Mouse (Mus musculus) stomach, embryonic 14.5 days (tissue): ENCODE measurements around the gene Iglon5. TPM values are rescaled to one million over a fixed set of nuclear protein-coding genes. Genes with fewer than 3 reads are reported as not detected.
A peak's percentile ranks its signal among the peaks of the same experiment; 100 is the strongest.

Experiments used
- ATAC-seq: fragments of 200-750 bp; cut with Nextera tagmentation; 2 replicates; pipeline ENCODE4 v1.8.0; 2017; ENCODE audit warnings: low read depth, moderate TSS enrichment; ENCODE audit not compliant: insufficient number of reproducible peaks, insufficient read depth, low FRiP score
- H3K27ac ChIP-seq: fragments of 300-500 bp; sonication (generic); 2 replicates; pipeline ENCODE4 v1.5.1; 2014; ENCODE audit warnings: mild to moderate bottlenecking, low read length, moderate library complexity, mixed read lengths
- H3K27me3 ChIP-seq: fragments of 300-500 bp; sonication (generic); 2 replicates; pipeline ENCODE4 v1.6.1; 2014; ENCODE audit warnings: low read length, control low read depth, mixed read lengths; ENCODE audit not compliant: control insufficient read depth, insufficient read depth
- H3K36me3 ChIP-seq: fragments of 300-500 bp; sonication (generic); 2 replicates; pipeline ENCODE4 v1.6.1; 2014; ENCODE audit warnings: mild to moderate bottlenecking, control low read depth, low read length, moderate library complexity, mixed read lengths; ENCODE audit not compliant: control insufficient read depth, insufficient read depth
- H3K4me1 ChIP-seq: fragments of 300-500 bp; sonication (generic); 2 replicates; pipeline ENCODE4 v1.6.1; 2014; ENCODE audit warnings: low read length, control low read depth, mixed read lengths; ENCODE audit not compliant: control insufficient read depth, insufficient read depth
- H3K4me2 ChIP-seq: fragments of 300-500 bp; sonication (generic); replicated peaks from 2 replicates; pipeline ENCODE4 v1.6.1; 2014; ENCODE audit warnings: low read depth, low read length, control low read depth
- H3K4me3 ChIP-seq: fragments of 300-500 bp; sonication (generic); 2 replicates; pipeline ENCODE4 v1.5.1; 2014; ENCODE audit warnings: low read depth, low read length, control low read depth
- H3K9ac ChIP-seq: fragments of 300-500 bp; sonication (generic); replicated peaks from 2 replicates; pipeline ENCODE4 v1.6.1; 2014; ENCODE audit warnings: low read depth, mild to moderate bottlenecking, control low read depth, low read length, moderate library complexity, mixed read lengths
- H3K9me3 ChIP-seq: fragments of 300-500 bp; sonication (generic); 2 replicates; pipeline ENCODE4 v1.6.1; 2016; ENCODE audit warnings: low read depth, low read length, control low read depth; ENCODE audit not compliant: control insufficient read depth
- WGBS: fragments of 180-500 bp; shearing (Covaris S2); extraction: QIAGEN DNeasy Blood & Tissue Kit; methylation state at CpG from one replicate; pipeline ENCODE4 v1.1.7; 2014; 5-methylcytosine and 5-hydroxymethylcytosine counted together
- polyA plus RNA-seq: library from polyadenylated mRNA; unstranded; fragments of >200 nt; fragmentation: Nextera tagmentation; extraction: Ambion mirVana; gene quantifications from 2 replicates; pipeline ENCODE4 v1.2.1, GENCODE M21; 2014

The Iglon5 gene
- polyA plus RNA-seq, 1 experiment from 2014 or later: 0.75 TPM

DNA sequence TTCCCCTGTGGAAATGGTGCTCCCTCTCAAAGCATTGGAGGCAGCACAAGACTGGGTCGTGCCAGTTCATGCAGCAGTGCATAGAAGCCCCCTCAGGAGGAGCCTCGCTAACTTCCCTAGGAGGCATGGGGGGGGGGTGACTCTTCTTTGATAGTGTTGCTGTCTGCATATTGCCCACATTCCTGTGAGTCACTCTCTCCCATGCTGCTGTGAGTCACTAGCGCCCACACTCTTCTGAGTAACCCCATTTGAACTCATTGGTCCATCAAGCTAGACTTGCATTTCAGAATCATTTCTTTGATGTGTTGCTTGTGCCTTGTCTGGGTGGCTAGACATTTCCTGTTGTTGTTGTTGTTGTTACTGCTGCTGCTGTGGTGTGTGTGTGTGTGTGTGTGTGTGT, 8.7 kb downstream of the Iglon5 start:
- Histone ChIP-seq H3K36me3 (no peaks in the 10 kb centered on the region), H3K9me3 (no peaks in the 10 kb centered on the region), H3K9ac (no peak overlapping the region), H3K27ac (no peak overlapping the region), H3K4me1 (no peaks in the 10 kb centered on the region), H3K27me3 (peaks cover 9% of the 10 kb centered on the region; the same call in 1 of the 2 replicates), H3K4me2 (no peak overlapping the region), H3K4me3 (no peak overlapping the region)
- WGBS: 74% methylated on average over 3 of the region's 3 CpGs
- ATAC-seq: no peak

DNA sequence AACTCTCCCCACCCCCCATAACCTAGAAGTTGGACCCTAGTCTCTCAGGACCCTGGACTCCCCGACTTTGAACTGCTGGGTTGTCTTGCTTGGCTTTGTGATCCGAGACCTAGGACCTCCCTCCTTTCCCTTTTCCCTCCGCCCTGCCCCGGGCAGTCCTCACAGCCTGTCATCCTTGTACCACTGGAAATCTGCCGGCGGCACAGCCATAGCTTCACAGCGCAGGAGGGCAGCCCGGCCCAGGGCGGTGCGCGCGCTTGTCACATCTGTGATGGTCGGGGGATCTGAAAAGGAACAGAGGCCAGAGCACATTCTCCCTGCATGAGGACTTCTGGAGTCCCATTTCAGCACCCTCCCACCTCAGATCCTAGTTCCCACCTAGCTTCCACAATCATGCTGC, 13.5 kb downstream of the Iglon5 start:
- Histone ChIP-seq H3K27me3 (peaks cover 16% of the 10 kb centered on the region), H3K4me3 (no peak overlapping the region), H3K27ac (no peak overlapping the region), H3K9ac (no peak overlapping the region), H3K36me3 (no peaks in the 10 kb centered on the region), H3K4me2 (no peak overlapping the region), H3K4me1 (no peaks in the 10 kb centered on the region), H3K9me3 (no peaks in the 10 kb centered on the region)
- WGBS: 9% methylated on average over 13 of the region's 13 CpGs
- peak; percentile 20; the same call in 1 of the 2 replicates for ATAC-seq

DNA sequence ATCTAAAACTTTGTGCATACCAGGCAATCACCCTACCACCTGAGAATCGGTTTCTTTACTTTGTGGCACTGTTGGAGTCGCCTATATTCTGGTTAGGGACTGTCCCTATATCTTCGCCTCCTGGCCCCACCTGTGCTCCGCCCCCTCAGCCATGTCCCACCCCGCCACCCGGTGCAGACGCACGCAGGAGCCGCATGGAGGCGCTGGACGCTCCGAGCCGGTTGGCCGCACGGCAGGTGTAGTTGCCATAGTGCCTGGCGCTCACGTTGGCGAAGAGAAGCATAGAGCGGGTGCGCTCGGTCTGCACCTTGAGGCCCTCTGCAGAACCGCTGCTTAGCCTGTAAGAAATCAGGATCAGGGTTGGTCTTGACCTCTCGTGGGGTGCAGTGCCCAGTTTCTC, 14.2 kb downstream of the Iglon5 start:
- WGBS: 11% methylated on average over 23 of the region's 23 CpGs
- peaks cover 16% of the 10 kb centered on the region for H3K27me3 ChIP-seq
- no peak overlapping the region for H3K4me2 ChIP-seq
- no peaks in the 10 kb centered on the region for H3K4me1 ChIP-seq
- H3K9ac ChIP-seq: no peak overlapping the region
- no peaks in the 10 kb centered on the region for H3K36me3 ChIP-seq
- H3K4me3 ChIP-seq: no peak overlapping the region
- no peak overlapping the region for H3K27ac ChIP-seq
- no peaks in the 10 kb centered on the region for H3K9me3 ChIP-seq
- ATAC-seq: no peak

DNA sequence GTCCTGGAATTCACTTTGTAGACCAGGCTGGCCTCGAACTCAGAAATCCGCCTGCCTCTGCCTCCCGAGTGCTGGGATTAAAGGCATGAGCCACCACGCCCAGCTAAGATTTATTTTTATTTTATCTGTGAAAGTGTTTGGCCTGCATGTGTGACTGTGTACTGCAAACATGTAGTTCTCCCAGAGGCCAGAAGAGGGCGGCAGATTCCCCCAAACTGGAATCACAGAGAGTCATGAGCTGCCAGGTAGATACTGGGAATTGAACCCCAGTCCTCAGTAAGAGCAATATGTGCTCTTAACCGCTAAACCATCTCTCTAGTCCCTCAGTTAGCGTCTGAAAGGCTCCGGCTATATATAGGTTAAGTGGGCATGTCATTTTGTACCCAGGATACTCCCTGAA, 19.5 kb downstream of the Iglon5 start:
- H3K9me3 ChIP-seq: no peaks in the 10 kb centered on the region
- H3K27ac ChIP-seq: no peak overlapping the region
- H3K27me3 ChIP-seq: no peaks in the 10 kb centered on the region
- H3K4me1 ChIP-seq: no peaks in the 10 kb centered on the region
- no peak overlapping the region for H3K9ac ChIP-seq
- no peak overlapping the region for H3K4me3 ChIP-seq
- H3K36me3 ChIP-seq: no peaks in the 10 kb centered on the region
- no peak for ATAC-seq
- 49% methylated on average over 8 of the region's 8 CpGs for WGBS
- H3K4me2 ChIP-seq: no peak overlapping the region

DNA sequence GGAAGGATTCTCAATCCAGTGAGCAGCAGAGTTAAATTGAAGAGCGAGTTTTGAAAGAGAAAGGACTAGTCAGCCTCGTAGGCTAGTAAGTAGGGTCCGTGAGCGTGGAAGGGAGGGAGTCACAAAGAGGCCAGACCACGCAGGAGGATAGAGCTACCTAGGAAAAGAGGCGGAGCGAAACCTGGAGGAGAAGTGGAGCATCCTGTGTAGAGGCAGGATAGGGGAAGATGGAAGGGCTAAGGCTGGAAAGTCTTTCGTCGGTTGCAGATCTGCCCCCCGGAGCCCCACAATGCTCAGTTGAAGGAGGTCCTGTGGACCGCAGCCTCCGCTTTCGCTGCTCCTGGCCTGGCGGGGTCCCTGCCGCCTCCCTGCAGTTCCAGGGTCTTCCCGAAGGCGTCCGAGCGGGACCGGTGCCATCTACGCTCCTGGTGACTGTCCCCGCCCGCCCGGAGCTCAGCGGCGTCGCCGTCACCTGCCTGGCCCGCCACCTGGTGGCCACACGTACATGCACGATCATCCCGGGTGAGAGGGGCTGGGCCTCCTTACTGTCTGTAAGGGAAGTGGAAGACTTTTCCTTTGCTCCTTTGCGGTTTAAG, 23.7 kb downstream of the Iglon5 start:
- Histone ChIP-seq H3K36me3 (no peaks in the 10 kb centered on the region), H3K4me3 (peak overlapping the region; percentile 39), H3K9me3 (no peaks in the 10 kb centered on the region), H3K4me2 (peak overlapping the region; percentile 87), H3K4me1 (no peaks in the 10 kb centered on the region), H3K27me3 (no peaks in the 10 kb centered on the region), H3K27ac (no peak overlapping the region), H3K9ac (peak overlapping the region; percentile 30; the same call in 1 of the 2 replicates)
- ATAC-seq: peak; percentile 64
- under 1% methylated on average over 33 of the region's 33 CpGs for WGBS

DNA sequence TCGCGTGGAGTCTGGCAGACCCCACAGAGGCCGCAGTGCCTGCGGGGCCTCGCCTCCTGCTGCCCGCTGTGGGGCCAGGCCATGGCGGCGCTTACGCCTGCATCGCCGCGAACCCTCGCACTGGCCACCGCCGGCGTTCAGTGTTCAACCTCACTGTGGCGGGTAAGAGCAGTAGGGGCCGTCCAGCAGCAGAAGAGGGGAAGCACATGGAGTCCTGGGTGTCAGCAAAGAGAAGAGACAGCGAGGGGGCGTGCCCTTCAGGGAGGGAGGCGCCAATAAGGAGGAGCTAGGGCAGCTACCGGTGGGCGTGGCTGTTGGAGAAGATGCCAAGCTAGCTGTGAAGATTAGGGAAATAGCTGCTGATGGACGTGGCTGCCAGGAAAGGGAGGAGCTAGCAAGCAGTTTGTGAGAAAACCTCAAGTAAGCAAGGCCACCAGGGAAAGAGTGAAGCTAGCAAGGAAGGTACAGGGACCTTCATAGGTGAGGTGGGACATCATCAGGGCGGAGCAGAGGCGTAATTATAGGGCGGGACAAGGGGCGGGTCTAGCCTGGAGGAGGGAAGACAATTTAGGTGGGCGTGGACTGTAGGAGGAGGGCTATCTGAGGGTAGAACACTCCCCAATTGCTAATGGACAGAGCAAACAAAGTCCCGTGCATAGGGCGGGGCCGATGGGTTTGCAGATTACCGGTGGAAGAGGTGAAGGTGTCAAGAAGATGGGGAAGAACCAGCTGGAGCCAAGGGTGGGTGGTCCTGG, 24.4 kb downstream of the Iglon5 start:
- WGBS: under 1% methylated on average over 33 of the region's 33 CpGs
- Histone ChIP-seq H3K4me1 (no peaks in the 10 kb centered on the region), H3K9me3 (no peaks in the 10 kb centered on the region), H3K27me3 (no peaks in the 10 kb centered on the region), H3K4me3 (peak overlapping the region; percentile 39), H3K9ac (no peak overlapping the region), H3K4me2 (peak overlapping the region; percentile 87), H3K36me3 (no peaks in the 10 kb centered on the region), H3K27ac (no peak overlapping the region)
- ATAC-seq: peak; percentile 88

DNA sequence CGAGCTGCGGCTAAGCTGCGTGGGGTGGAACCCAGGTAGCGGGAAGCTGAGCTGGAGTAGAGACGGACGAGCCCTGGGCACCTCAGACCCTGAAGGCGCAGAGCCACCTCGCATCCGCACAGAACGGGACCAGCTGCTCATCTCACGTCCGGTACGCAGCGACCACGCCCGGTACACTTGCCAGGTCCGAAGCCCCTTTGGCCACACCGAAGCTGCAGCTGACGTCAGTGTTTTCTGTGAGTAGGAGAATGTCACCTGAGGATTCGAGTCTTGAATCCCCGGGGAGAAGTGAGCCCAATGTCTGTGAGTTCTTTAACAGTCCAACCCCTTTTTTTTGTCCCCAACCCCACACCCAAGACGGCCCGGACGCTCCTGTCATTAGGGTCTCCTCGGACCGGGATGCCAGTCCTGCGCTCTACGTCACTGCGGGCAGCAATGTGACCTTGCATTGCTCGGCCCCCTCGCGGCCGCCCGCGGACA, 25.0 kb downstream of the Iglon5 start:
- ATAC-seq: no peak
- no peak overlapping the region for H3K9ac ChIP-seq
- no peaks in the 10 kb centered on the region for H3K27me3 ChIP-seq
- no peaks in the 10 kb centered on the region for H3K9me3 ChIP-seq
- H3K36me3 ChIP-seq: no peaks in the 10 kb centered on the region
- no peaks in the 10 kb centered on the region for H3K4me1 ChIP-seq
- no peak overlapping the region for H3K27ac ChIP-seq
- H3K4me3 ChIP-seq: peak overlapping the region; percentile 39
- peak overlapping the region; percentile 87 for H3K4me2 ChIP-seq
- WGBS: 6% methylated on average over 35 of the region's 35 CpGs

DNA sequence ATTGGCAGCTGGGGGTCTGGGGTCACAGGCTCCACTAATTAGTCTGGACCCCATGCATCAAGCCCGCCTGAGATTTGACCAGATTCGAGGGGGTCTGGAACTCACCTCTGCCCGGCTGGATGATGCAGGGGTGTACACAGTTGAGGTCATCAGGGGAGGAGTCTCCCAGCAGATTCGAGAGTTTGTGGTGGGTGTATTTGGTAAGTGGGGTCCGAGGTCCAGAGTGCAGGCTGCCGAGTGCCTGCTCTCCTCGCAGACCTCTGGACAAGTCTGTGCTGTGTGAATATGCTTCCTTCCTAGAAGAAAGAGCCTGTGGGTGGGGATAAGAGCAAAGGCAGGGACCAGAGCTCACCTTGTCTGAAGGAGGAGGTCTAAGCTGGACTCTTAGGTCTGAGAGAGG, 25.9 kb downstream of the Iglon5 start:
- 76% methylated on average over 7 of the region's 7 CpGs for WGBS
- no peaks in the 10 kb centered on the region for H3K9me3 ChIP-seq
- no peaks in the 10 kb centered on the region for H3K36me3 ChIP-seq
- no peaks in the 10 kb centered on the region for H3K4me1 ChIP-seq
- H3K4me3 ChIP-seq: no peak overlapping the region
- no peak overlapping the region for H3K4me2 ChIP-seq
- no peak overlapping the region for H3K9ac ChIP-seq
- no peaks in the 10 kb centered on the region for H3K27me3 ChIP-seq
- no peak for ATAC-seq
- H3K27ac ChIP-seq: no peak overlapping the region
